Mouse (Mus musculus) limb, embryonic 10.5 days (tissue): ENCODE measurements around the gene Smarcd2. TPM values are rescaled to one million over a fixed set of nuclear protein-coding genes. Genes with fewer than 3 reads are reported as not detected.
A peak's percentile ranks its signal among the peaks of the same experiment; 100 is the strongest.

Source experiments
- DNase-seq: peaks from one replicate; pipeline ENCODE4 v3.0.0-alpha.2; 2017; ENCODE audit warnings: low spot score
- H3K27ac ChIP-seq: fragments of 300-500 bp; sonication (generic); 2 replicates; pipeline ENCODE4 v1.5.1; 2016; ENCODE audit warnings: mild to moderate bottlenecking
- H3K27me3 ChIP-seq: fragments of 300-500 bp; sonication (generic); 2 replicates; pipeline ENCODE4 v1.6.1; 2016; ENCODE audit warnings: low read depth, mild to moderate bottlenecking; ENCODE audit not compliant: poor library complexity, severe bottlenecking
- H3K36me3 ChIP-seq: fragments of 300-500 bp; sonication (generic); 2 replicates; pipeline ENCODE4 v1.6.1; 2016; ENCODE audit warnings: mild to moderate bottlenecking, moderate library complexity
- H3K4me1 ChIP-seq: fragments of 300-500 bp; sonication (generic); 2 replicates; pipeline ENCODE4 v1.6.1; 2016
- H3K4me3 ChIP-seq: fragments of 300-500 bp; sonication (generic); 2 replicates; pipeline ENCODE4 v1.5.1; 2016; ENCODE audit warnings: mild to moderate bottlenecking, moderate library complexity
- H3K9me3 ChIP-seq: fragments of 300-500 bp; sonication (generic); replicated peaks from 2 replicates; pipeline ENCODE4 v1.6.1; 2016; ENCODE audit warnings: mild to moderate bottlenecking
- WGBS: fragments of 180-500 bp; shearing (Covaris S2); methylation state at CpG from one replicate; pipeline ENCODE4 v1.1.7; 2016; 5-methylcytosine and 5-hydroxymethylcytosine counted together
- polyA plus RNA-seq: library from polyadenylated mRNA; unstranded; fragments of >200 nt; fragmentation: Nextera tagmentation; extraction: Ambion mirVana; gene quantifications from 2 replicates; pipeline ENCODE4 v1.2.1, GENCODE M21; 2016

The Smarcd2 gene
- polyA plus RNA-seq, 1 experiment from 2014 or later = 66.4 TPM

- Histone ChIP-seq H3K36me3 (peaks cover 9% of the 10 kb centered on the region), H3K27me3 (no peaks in the 10 kb centered on the region), H3K27ac (peak overlapping the region; percentile 98), H3K9me3 (no peaks in the 10 kb centered on the region), H3K4me1 (peaks cover 65% of the 10 kb centered on the region), H3K4me3 (peak overlapping the region; percentile 89)
- WGBS = 17% methylated on average over 16 of the region's 16 CpGs
- no peak for DNase-seq
Measured at GRCm38 (mm10) chr11:106273311-106273684, 526 bp upstream of the Smarcd2 start.

GRCm38 (mm10) chr11:106271794-106272643 lies 753 bp downstream of the Smarcd2 start:
- WGBS = 1% methylated on average over 41 of the region's 41 CpGs
- peak overlapping the region; percentile 89 for H3K4me3 ChIP-seq
- H3K27ac ChIP-seq = peak overlapping the region; percentile 98
- peaks cover 17% of the 10 kb centered on the region for H3K36me3 ChIP-seq
- DNase-seq = no peak
- no peaks in the 10 kb centered on the region for H3K27me3 ChIP-seq
- no peaks in the 10 kb centered on the region for H3K9me3 ChIP-seq
- peaks cover 78% of the 10 kb centered on the region for H3K4me1 ChIP-seq

- no peaks in the 10 kb centered on the region for H3K27me3 ChIP-seq
- WGBS = 32% methylated on average over 5 of the region's 5 CpGs
- no peak for DNase-seq
- H3K27ac ChIP-seq = peak overlapping the region; percentile 98
- peak overlapping the region; percentile 89 for H3K4me3 ChIP-seq
- peaks cover 25% of the 10 kb centered on the region for H3K36me3 ChIP-seq
- peaks cover 80% of the 10 kb centered on the region for H3K4me1 ChIP-seq
- no peaks in the 10 kb centered on the region for H3K9me3 ChIP-seq
Measured at GRCm38 (mm10) chr11:106271131-106271793, 1.5 kb downstream of the Smarcd2 start.

GRCm38 (mm10) chr11:106269060-106269431 lies 3.7 kb downstream of the Smarcd2 start:
- Histone ChIP-seq H3K27me3 (no peaks in the 10 kb centered on the region), H3K9me3 (no peaks in the 10 kb centered on the region), H3K4me3 (peak overlapping the region; percentile 40), H3K4me1 (peaks cover 59% of the 10 kb centered on the region), H3K27ac (peak overlapping the region; percentile 86), H3K36me3 (peaks cover 47% of the 10 kb centered on the region)
- peak; percentile 70 for DNase-seq
- 7% methylated on average over 3 of the region's 3 CpGs for WGBS

GRCm38 (mm10) chr11:106268326-106269059 lies 4.3 kb downstream of the Smarcd2 start:
- Histone ChIP-seq H3K27me3 (no peaks in the 10 kb centered on the region), H3K9me3 (no peaks in the 10 kb centered on the region), H3K4me1 (peaks cover 55% of the 10 kb centered on the region), H3K36me3 (peaks cover 52% of the 10 kb centered on the region), H3K27ac (peak overlapping the region; percentile 86), H3K4me3 (peak overlapping the region; percentile 40)
- 19% methylated on average over 8 of the region's 8 CpGs for WGBS
- peak; percentile 70 for DNase-seq

- DNase-seq = no peak
- WGBS = 44% methylated on average over 5 of the region's 5 CpGs
Measured at GRCm38 (mm10) chr11:106267871-106268270, 4.9 kb downstream of the Smarcd2 start.

GRCm38 (mm10) chr11:106267311-106267852 lies 5.4 kb downstream of the Smarcd2 start:
- Histone ChIP-seq H3K9me3 (no peaks in the 10 kb centered on the region), H3K36me3 (peaks cover 64% of the 10 kb centered on the region), H3K27ac (peak overlapping the region; percentile 86), H3K27me3 (no peaks in the 10 kb centered on the region), H3K4me3 (peak overlapping the region; percentile 40), H3K4me1 (peaks cover 52% of the 10 kb centered on the region)
- WGBS = 50% methylated on average over 15 of the region's 15 CpGs
- DNase-seq = peak; percentile 59

More at GRCm38 (mm10) chr11:106267871-106268270, 4.9 kb downstream of the Smarcd2 start:
- Histone ChIP-seq H3K36me3 (peaks cover 59% of the 10 kb centered on the region), H3K27ac (peak overlapping the region; percentile 86), H3K27me3 (no peaks in the 10 kb centered on the region), H3K4me3 (peak overlapping the region; percentile 40), H3K4me1 (peaks cover 52% of the 10 kb centered on the region), H3K9me3 (no peaks in the 10 kb centered on the region)

- H3K27ac ChIP-seq = no peak overlapping the region
- peaks cover 73% of the 10 kb centered on the region for H3K36me3 ChIP-seq
- no peaks in the 10 kb centered on the region for H3K9me3 ChIP-seq
- WGBS = 94% methylated on average over 10 of the region's 10 CpGs
- H3K4me1 ChIP-seq = peaks cover 48% of the 10 kb centered on the region
- peak overlapping the region; percentile 40; the same call in 1 of the 2 replicates for H3K4me3 ChIP-seq
- H3K27me3 ChIP-seq = no peaks in the 10 kb centered on the region
- no peak for DNase-seq
Measured at GRCm38 (mm10) chr11:106266431-106266830, 6.3 kb downstream of the Smarcd2 start.

GRCm38 (mm10) chr11:106265570-106265969 lies 7.2 kb downstream of the Smarcd2 start:
- Histone ChIP-seq H3K9me3 (no peaks in the 10 kb centered on the region), H3K4me3 (no peak overlapping the region), H3K27ac (no peak overlapping the region), H3K36me3 (peaks cover 79% of the 10 kb centered on the region), H3K27me3 (no peaks in the 10 kb centered on the region), H3K4me1 (peaks cover 40% of the 10 kb centered on the region)
- 94% methylated on average over 4 of the region's 4 CpGs for WGBS
- DNase-seq = no peak

GRCm38 (mm10) chr11:106264988-106265387 lies 7.8 kb downstream of the Smarcd2 start:
- H3K9me3 ChIP-seq = no peaks in the 10 kb centered on the region
- no peak for DNase-seq
- peaks cover 79% of the 10 kb centered on the region for H3K36me3 ChIP-seq
- H3K4me1 ChIP-seq = peaks cover 34% of the 10 kb centered on the region
- H3K27me3 ChIP-seq = no peaks in the 10 kb centered on the region
- no peak overlapping the region for H3K4me3 ChIP-seq
- H3K27ac ChIP-seq = no peak overlapping the region
- WGBS = 93% methylated on average over 15 of the region's 15 CpGs

- H3K27ac ChIP-seq = no peak overlapping the region
- no peaks in the 10 kb centered on the region for H3K9me3 ChIP-seq
- no peak overlapping the region for H3K4me3 ChIP-seq
- WGBS = 90% methylated on average over 9 of the region's 9 CpGs
- H3K4me1 ChIP-seq = peaks cover 27% of the 10 kb centered on the region
- no peak for DNase-seq
- H3K27me3 ChIP-seq = no peaks in the 10 kb centered on the region
- H3K36me3 ChIP-seq = peaks cover 89% of the 10 kb centered on the region
Measured at GRCm38 (mm10) chr11:106263963-106264362, 8.8 kb downstream of the Smarcd2 start.

GRCm38 (mm10) chr11:106260826-106261450 lies 11.8 kb downstream of the Smarcd2 start:
- 84% methylated on average over 14 of the region's 14 CpGs for WGBS

More at GRCm38 (mm10) chr11:106260826-106261450, 11.8 kb downstream of the Smarcd2 start:
- DNase-seq = no peak
- H3K9me3 ChIP-seq = no peaks in the 10 kb centered on the region
- no peak overlapping the region for H3K4me3 ChIP-seq
- H3K4me1 ChIP-seq = peaks cover 9% of the 10 kb centered on the region
- no peaks in the 10 kb centered on the region for H3K27me3 ChIP-seq
- H3K36me3 ChIP-seq = peaks cover 90% of the 10 kb centered on the region
- no peak overlapping the region for H3K27ac ChIP-seq
